Mouse (Mus musculus) thymus, adult 2 months (tissue): ENCODE results near the gene Apaf1.

ENCODE experiments used
- CTCF ChIP-seq: fragments of 200-500 bp; IDR thresholded peaks from 2 replicates; pipeline ENCODE4 v1.5.1; 2012; ENCODE audit warnings: mild to moderate bottlenecking, control low read depth, low read length, moderate library complexity, borderline replicate concordance; ENCODE audit not compliant: control insufficient read depth, poor library complexity, insufficient read depth; ENCODE audit errors: extremely low read depth
- POLR2A ChIP-seq: fragments of 200-500 bp; IDR thresholded peaks from 2 replicates; pipeline ENCODE4 v1.6.1; 2012; ENCODE audit warnings: mild to moderate bottlenecking, low read length, control low read depth, moderate library complexity; ENCODE audit not compliant: control insufficient read depth, poor library complexity, insufficient read depth; ENCODE audit errors: extremely low read depth

DNA sequence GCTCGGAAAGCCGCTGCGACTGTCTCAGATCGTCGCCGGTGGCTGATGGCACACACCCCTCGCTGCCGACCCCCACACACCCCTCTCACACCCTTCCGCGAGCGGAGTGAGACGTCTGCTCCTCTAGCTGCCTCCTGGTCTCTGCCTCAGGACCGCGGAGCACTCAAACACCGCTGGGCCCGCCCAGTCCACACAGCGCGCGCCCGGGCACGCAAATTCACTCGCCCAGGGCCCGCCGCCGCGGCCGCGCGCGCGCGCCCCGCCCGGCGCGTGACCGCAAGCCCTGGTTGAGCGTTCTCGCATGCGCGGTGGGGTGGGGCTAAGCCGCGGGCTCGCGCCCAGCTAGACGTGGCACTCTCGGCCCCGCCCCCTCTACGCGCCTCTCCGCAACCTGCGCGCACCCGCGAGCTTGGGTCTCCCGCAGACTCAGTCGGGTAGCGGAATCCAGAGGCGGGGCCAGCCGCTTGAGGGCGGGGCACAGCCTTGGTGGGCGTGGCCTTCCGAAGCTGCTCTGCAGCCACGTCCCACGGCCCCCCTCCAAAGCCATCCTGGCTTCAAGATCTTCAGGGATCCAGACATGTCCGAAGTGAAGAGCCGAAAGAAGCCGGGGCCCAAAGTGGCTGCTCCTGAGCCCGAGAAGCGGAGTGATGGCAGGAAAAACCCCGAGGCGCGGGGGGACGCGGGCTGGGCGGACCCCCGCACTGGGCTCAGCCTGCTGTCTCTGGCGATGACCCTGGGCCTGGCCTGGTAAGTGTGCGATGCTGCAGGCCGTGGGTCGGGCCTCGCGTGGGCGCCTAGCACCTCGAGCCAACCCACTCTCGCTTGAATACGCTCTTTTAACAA is at the start of gene Apaf1, which contains the start of gene Ikbip:
- TF ChIP-seq CTCF (peak; percentile 63; the same call in 1 of the 2 replicates), POLR2A (peak; percentile 54; the same call in 1 of the 2 replicates)
